Mouse (Mus musculus) CH12.LX (cell line): Measurements from ENCODE around the gene Il18r1.
A peak's percentile ranks its signal among the peaks of the same experiment; 100 is the strongest.

Experiments
- CTCF ChIP-seq, 2 experiments: IDR thresholded peaks in 1 of 2; conservative IDR thresholded peaks in 1 of 2; 2 replicates each; pipeline ENCODE4 v1.5.1; 2011 to 2012; ENCODE audit warnings: low read depth in 2 of 2, low read length in 2 of 2, improper control_type of control experiment in 1 of 2, inconsistent platforms in 1 of 2, mild to moderate bottlenecking in 1 of 2, moderate library complexity in 1 of 2
- EP300 ChIP-seq: IDR thresholded peaks from 2 replicates; pipeline ENCODE4 v1.6.1; 2011; ENCODE audit warnings: low read length, improper control_type of control experiment
- GABPA ChIP-seq: IDR thresholded peaks from 2 replicates; pipeline ENCODE4 v1.6.1; 2012; ENCODE audit warnings: low read depth, low read length, improper control_type of control experiment, inconsistent platforms; ENCODE audit not compliant: insufficient replicate concordance
- JUN ChIP-seq: IDR thresholded peaks from 2 replicates; pipeline ENCODE4 v1.6.1; 2011; ENCODE audit warnings: low read depth, mild to moderate bottlenecking, low read length, improper control_type of control experiment, moderate library complexity; ENCODE audit not compliant: insufficient read depth
- JUND ChIP-seq: conservative IDR thresholded peaks from 2 replicates; pipeline ENCODE4 v1.6.1; 2011; ENCODE audit warnings: low read depth, low read length, improper control_type of control experiment
- MEF2A ChIP-seq: IDR thresholded peaks from 2 replicates; pipeline ENCODE4 v1.6.1; 2014; ENCODE audit warnings: low read depth, mild to moderate bottlenecking, inconsistent platforms, low read length, improper control_type of control experiment, borderline replicate concordance
- POLR2A ChIP-seq: IDR thresholded peaks from 2 replicates; pipeline ENCODE4 v1.6.1; 2011; ENCODE audit warnings: low read depth, mild to moderate bottlenecking, improper control_type of control experiment, low read length
- POLR2AphosphoS2 ChIP-seq: IDR thresholded peaks from 2 replicates; pipeline ENCODE4 v1.6.1; 2011; ENCODE audit warnings: low read depth, low read length, improper control_type of control experiment
- UBTF ChIP-seq: IDR thresholded peaks from 2 replicates; pipeline ENCODE4 v1.6.1; 2012; ENCODE audit warnings: low read depth, mild to moderate bottlenecking, inconsistent platforms, low read length, improper control_type of control experiment, moderate library complexity
- ZMIZ1 ChIP-seq: IDR thresholded peaks from 2 replicates; pipeline ENCODE4 v1.6.1; 2012; ENCODE audit warnings: low read depth, mild to moderate bottlenecking, inconsistent platforms, low read length, improper control_type of control experiment
- ZNF384 ChIP-seq: IDR thresholded peaks from 2 replicates; pipeline ENCODE4 v1.6.1; 2012; ENCODE audit warnings: low read depth, low read length, improper control_type of control experiment, inconsistent platforms

DNA sequence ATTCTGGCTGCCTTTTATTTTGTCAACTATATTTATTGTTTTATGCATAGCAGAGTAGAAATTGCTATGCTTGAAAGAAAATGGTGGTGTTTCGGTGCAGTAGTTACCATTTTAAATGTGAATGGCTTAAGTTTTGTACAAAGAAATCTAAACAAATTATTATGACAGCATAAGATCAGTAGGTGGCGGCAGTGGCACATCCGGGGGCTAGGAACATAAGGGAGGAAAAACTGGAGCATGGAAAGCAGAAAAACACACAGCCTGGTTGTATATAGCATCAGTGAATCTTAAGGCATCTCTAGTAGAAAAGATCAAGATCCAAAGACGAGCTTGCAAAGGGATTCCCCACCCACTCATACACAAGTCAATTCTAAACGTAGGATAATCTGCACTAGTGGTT lies 72.2 kb downstream of the Il18r1 start:
- peak in 1 of 2 experiments; percentile 24; a peak in 2 of 4 replicates for TF ChIP-seq CTCF (conservative IDR thresholded peaks at IDR 0.05 in 1 of 2, IDR thresholded peaks at IDR 0.05 in 1 of 2; ENCODE audit: low read depth in 2 of 2, low read length in 2 of 2)
- TF ChIP-seq EP300: no peak
- TF ChIP-seq POLR2A: no peak
- no peak for TF ChIP-seq UBTF
- no peak for TF ChIP-seq ZNF384
- TF ChIP-seq POLR2AphosphoS2: no peak
- no peak for TF ChIP-seq MEF2A
- no peak for TF ChIP-seq JUN
- no peak for TF ChIP-seq GABPA
- TF ChIP-seq JUND: no peak
- no peak for TF ChIP-seq ZMIZ1
